Mouse (Mus musculus): Measurements from ENCODE around the gene Ptpn9. TPM values are rescaled to one million over a fixed set of nuclear protein-coding genes. Genes with fewer than 3 reads are reported as not detected.
"Not testable (repeated sequence)": the region's sequence is repeated elsewhere in the genome, so short reads cannot be mapped to it uniquely, and the experiment has no call there.

The Ptpn9 gene
- polyA plus RNA-seq, 1 experiment: 0.24 TPM

GRCm38 (mm10) chr9:56961591-56961990 lies 33.1 kb upstream of the Ptpn9 start:
- Histone ChIP-seq H3K4me1 (ENCODE audit: control insufficient read depth) (no peaks in the 10 kb centered on the region), H3K27me3 (ENCODE audit: control insufficient read depth) (no peaks in the 10 kb centered on the region), H3K9me3 (ENCODE audit: control insufficient read depth, low read length) (peaks cover 6% of the 10 kb centered on the region), H3K4me3 (replicated peaks) (no peak overlapping the region), H3K36me3 (ENCODE audit: control insufficient read depth) (peaks cover 32% of the 10 kb centered on the region)
- no peak for TF ChIP-seq GATA1 (IDR thresholded peaks at IDR 0.05; ENCODE audit: low read length)
- TF ChIP-seq TAL1 (IDR thresholded peaks at IDR 0.05; ENCODE audit: low read length): no peak

GRCm38 (mm10) chr9:56970158-56970557 lies 24.6 kb upstream of the Ptpn9 start:
- Histone ChIP-seq H3K9me3 (ENCODE audit: control insufficient read depth, low read length) (no peaks in the 10 kb centered on the region), H3K36me3 (ENCODE audit: control insufficient read depth) (peaks cover 7% of the 10 kb centered on the region), H3K4me3 (replicated peaks) (no peak overlapping the region), H3K4me1 (ENCODE audit: control insufficient read depth) (peaks cover 4% of the 10 kb centered on the region), H3K27me3 (ENCODE audit: control insufficient read depth) (no peaks in the 10 kb centered on the region)
- no peak for TF ChIP-seq GATA1 (IDR thresholded peaks at IDR 0.05; ENCODE audit: low read length)
- no peak for TF ChIP-seq TAL1 (IDR thresholded peaks at IDR 0.05; ENCODE audit: low read length)

- TF ChIP-seq GATA1 (IDR thresholded peaks at IDR 0.05; ENCODE audit: low read length) (no peak), TAL1 (IDR thresholded peaks at IDR 0.05; ENCODE audit: low read length) (no peak)
- H3K27me3 ChIP-seq (ENCODE audit: control insufficient read depth): no peaks in the 10 kb centered on the region
- peaks cover 5% of the 10 kb centered on the region for H3K36me3 ChIP-seq (ENCODE audit: control insufficient read depth)
- H3K4me3 ChIP-seq (replicated peaks): no peak overlapping the region
- H3K4me1 ChIP-seq (ENCODE audit: control insufficient read depth): peaks cover 4% of the 10 kb centered on the region
- H3K9me3 ChIP-seq (ENCODE audit: control insufficient read depth, low read length): no peaks in the 10 kb centered on the region
Observed at GRCm38 (mm10) chr9:56973960-56974524, 20.7 kb upstream of the Ptpn9 start.

GRCm38 (mm10) chr9:56975199-56975598 lies 19.5 kb upstream of the Ptpn9 start:
- Histone ChIP-seq H3K27me3 (ENCODE audit: control insufficient read depth) (no peaks in the 10 kb centered on the region), H3K4me1 (ENCODE audit: control insufficient read depth) (peaks cover 4% of the 10 kb centered on the region), H3K4me3 (replicated peaks) (no peak overlapping the region), H3K36me3 (ENCODE audit: control insufficient read depth) (peaks cover 3% of the 10 kb centered on the region), H3K9me3 (ENCODE audit: control insufficient read depth, low read length) (no peaks in the 10 kb centered on the region)
- TF ChIP-seq GATA1 (IDR thresholded peaks at IDR 0.05; ENCODE audit: low read length) (no peak), TAL1 (IDR thresholded peaks at IDR 0.05; ENCODE audit: low read length) (no peak)

- H3K9me3 ChIP-seq (ENCODE audit: control insufficient read depth, low read length): no peaks in the 10 kb centered on the region
- H3K4me1 ChIP-seq (ENCODE audit: control insufficient read depth): peaks cover 4% of the 10 kb centered on the region
- TF ChIP-seq TAL1 (IDR thresholded peaks at IDR 0.05; ENCODE audit: low read length) (no peak), GATA1 (IDR thresholded peaks at IDR 0.05; ENCODE audit: low read length) (no peak)
- H3K36me3 ChIP-seq (ENCODE audit: control insufficient read depth): peaks cover 7% of the 10 kb centered on the region
- H3K4me3 ChIP-seq (replicated peaks): no peak overlapping the region
- no peaks in the 10 kb centered on the region for H3K27me3 ChIP-seq (ENCODE audit: control insufficient read depth)
Observed at GRCm38 (mm10) chr9:56980186-56980585, 14.5 kb upstream of the Ptpn9 start.

- peaks cover 4% of the 10 kb centered on the region for H3K4me1 ChIP-seq (ENCODE audit: control insufficient read depth)
- H3K9me3 ChIP-seq (ENCODE audit: control insufficient read depth, low read length): no peaks in the 10 kb centered on the region
- H3K27me3 ChIP-seq (ENCODE audit: control insufficient read depth): no peaks in the 10 kb centered on the region
- peaks cover 7% of the 10 kb centered on the region for H3K36me3 ChIP-seq (ENCODE audit: control insufficient read depth)
- TF ChIP-seq GATA1 (IDR thresholded peaks at IDR 0.05; ENCODE audit: low read length) (no peak), TAL1 (IDR thresholded peaks at IDR 0.05; ENCODE audit: low read length) (no peak)
- no peak overlapping the region for H3K4me3 ChIP-seq (replicated peaks)
Observed at GRCm38 (mm10) chr9:56981502-56981901, 13.2 kb upstream of the Ptpn9 start.

GRCm38 (mm10) chr9:56995198-56996027 lies 690 bp downstream of the Ptpn9 start:
- Histone ChIP-seq H3K4me1 (ENCODE audit: control insufficient read depth) (peaks cover 29% of the 10 kb centered on the region), H3K27me3 (ENCODE audit: control insufficient read depth) (peaks cover 27% of the 10 kb centered on the region), H3K9me3 (ENCODE audit: control insufficient read depth, low read length) (no peaks in the 10 kb centered on the region), H3K4me3 (replicated peaks) (peak overlapping the region; percentile 73), H3K36me3 (ENCODE audit: control insufficient read depth) (no peaks in the 10 kb centered on the region)
- TF ChIP-seq GATA1 (IDR thresholded peaks at IDR 0.05; ENCODE audit: low read length) (no peak), TAL1 (IDR thresholded peaks at IDR 0.05; ENCODE audit: low read length) (no peak)

GRCm38 (mm10) chr9:56996028-56996346 lies 1.3 kb downstream of the Ptpn9 start:
- H3K4me3 ChIP-seq (replicated peaks): peak overlapping the region; percentile 73

GRCm38 (mm10) chr9:56997206-56997605 lies 2.5 kb downstream of the Ptpn9 start:
- H3K9me3 ChIP-seq (ENCODE audit: control insufficient read depth, low read length); H3K4me3 ChIP-seq (replicated peaks); H3K36me3 ChIP-seq (ENCODE audit: control insufficient read depth): not testable (repeated sequence)
- Histone ChIP-seq H3K27me3 (ENCODE audit: control insufficient read depth) (peaks cover 27% of the 10 kb centered on the region), H3K4me1 (ENCODE audit: control insufficient read depth) (peaks cover 22% of the 10 kb centered on the region)

More at GRCm38 (mm10) chr9:56996028-56996346, 1.3 kb downstream of the Ptpn9 start:
- Histone ChIP-seq H3K36me3 (ENCODE audit: control insufficient read depth) (no peaks in the 10 kb centered on the region), H3K27me3 (ENCODE audit: control insufficient read depth) (peaks cover 27% of the 10 kb centered on the region), H3K4me1 (ENCODE audit: control insufficient read depth) (peaks cover 23% of the 10 kb centered on the region), H3K9me3 (ENCODE audit: control insufficient read depth, low read length) (no peaks in the 10 kb centered on the region)
- TF ChIP-seq GATA1 (IDR thresholded peaks at IDR 0.05; ENCODE audit: low read length) (no peak), TAL1 (IDR thresholded peaks at IDR 0.05; ENCODE audit: low read length) (no peak)
